Mouse (Mus musculus): Measurements from ENCODE around the gene Miox. TPM values are rescaled to one million over a fixed set of nuclear protein-coding genes. Genes with fewer than 3 reads are reported as not detected.

Miox gene
- total and polyA plus RNA-seq, 2 experiments from 2014 or later = not detected

- peaks cover 8% of the 10 kb centered on the region; the same call in 1 of the 2 replicates for H3K4me1 ChIP-seq (ENCODE audit: control insufficient read depth, insufficient read depth)
- WGBS = 75% methylated on average over 5 of the region's 5 CpGs
- H3K9ac ChIP-seq (replicated peaks; ENCODE audit: low read depth, low read length) = no peak overlapping the region
- no peak overlapping the region for H3K4me2 ChIP-seq (ENCODE audit: low read depth, low read length)
- H3K36me3 ChIP-seq (replicated peaks; ENCODE audit: control insufficient read depth, insufficient read depth, low read length) = peaks cover 40% of the 10 kb centered on the region
- H3K4me3 ChIP-seq (ENCODE audit: low read depth, low read length) = no peak overlapping the region
- TF ChIP-seq EP300 (IDR thresholded peaks at IDR 0.05; ENCODE audit: low read depth) (no peak), CTCF (IDR thresholded peaks at IDR 0.05; ENCODE audit: low read depth) (no peak)
- peak overlapping the region; percentile 41 for H3K27ac ChIP-seq (ENCODE audit: low read depth)
- DNase-seq (ENCODE audit: low spot score) (peak; percentile 14), ATAC-seq (ENCODE audit: insufficient read depth, low read depth) (no peak)
- no peaks in the 10 kb centered on the region for H3K9me3 ChIP-seq (replicated peaks; ENCODE audit: control insufficient read depth, low read length)
- H3K27me3 ChIP-seq (ENCODE audit: control insufficient read depth, insufficient read depth, low read length) = no peaks in the 10 kb centered on the region
These were observed 16.2 kb downstream of the Miox start for GRCm38 (mm10) chr15:89350447-89350846.

GRCm38 (mm10) chr15:89351302-89351701, 17.1 kb downstream of the Miox start:
- DNase-seq (ENCODE audit: low spot score) (no peak), ATAC-seq (ENCODE audit: insufficient read depth, low read depth) (no peak)
- Histone ChIP-seq H3K4me2 (ENCODE audit: low read depth, low read length) (no peak overlapping the region), H3K4me3 (ENCODE audit: low read depth, low read length) (no peak overlapping the region), H3K4me1 (ENCODE audit: control insufficient read depth, insufficient read depth) (peaks cover 10% of the 10 kb centered on the region; the same call in 1 of the 2 replicates), H3K9ac (replicated peaks; ENCODE audit: low read depth, low read length) (no peak overlapping the region), H3K9me3 (replicated peaks; ENCODE audit: control insufficient read depth, low read length) (no peaks in the 10 kb centered on the region), H3K36me3 (replicated peaks; ENCODE audit: control insufficient read depth, insufficient read depth, low read length) (peaks cover 40% of the 10 kb centered on the region), H3K27me3 (ENCODE audit: control insufficient read depth, insufficient read depth, low read length) (no peaks in the 10 kb centered on the region), H3K27ac (ENCODE audit: low read depth) (peak overlapping the region; percentile 41)
- WGBS = 69% methylated on average over 15 of the region's 15 CpGs
- TF ChIP-seq CTCF (IDR thresholded peaks at IDR 0.05; ENCODE audit: low read depth) (no peak), EP300 (IDR thresholded peaks at IDR 0.05; ENCODE audit: low read depth) (no peak)

GRCm38 (mm10) chr15:89352054-89352453, 17.9 kb downstream of the Miox start:
- no peaks in the 10 kb centered on the region for H3K9me3 ChIP-seq (replicated peaks; ENCODE audit: control insufficient read depth, low read length)
- WGBS = 91% methylated on average over 14 of the region's 14 CpGs
- no peak overlapping the region for H3K27ac ChIP-seq (ENCODE audit: low read depth)
- H3K4me1 ChIP-seq (ENCODE audit: control insufficient read depth, insufficient read depth) = peaks cover 18% of the 10 kb centered on the region; the same call in 1 of the 2 replicates
- no peak overlapping the region for H3K4me3 ChIP-seq (ENCODE audit: low read depth, low read length)
- TF ChIP-seq CTCF (IDR thresholded peaks at IDR 0.05; ENCODE audit: low read depth) (no peak), EP300 (IDR thresholded peaks at IDR 0.05; ENCODE audit: low read depth) (no peak)
- no peak overlapping the region for H3K4me2 ChIP-seq (ENCODE audit: low read depth, low read length)
- no peak for ATAC-seq (ENCODE audit: insufficient read depth, low read depth)
- no peak overlapping the region for H3K9ac ChIP-seq (replicated peaks; ENCODE audit: low read depth, low read length)
- no peak for DNase-seq (ENCODE audit: low spot score)
- H3K27me3 ChIP-seq (ENCODE audit: control insufficient read depth, insufficient read depth, low read length) = no peaks in the 10 kb centered on the region
- H3K36me3 ChIP-seq (replicated peaks; ENCODE audit: control insufficient read depth, insufficient read depth, low read length) = peaks cover 40% of the 10 kb centered on the region

DNA sequence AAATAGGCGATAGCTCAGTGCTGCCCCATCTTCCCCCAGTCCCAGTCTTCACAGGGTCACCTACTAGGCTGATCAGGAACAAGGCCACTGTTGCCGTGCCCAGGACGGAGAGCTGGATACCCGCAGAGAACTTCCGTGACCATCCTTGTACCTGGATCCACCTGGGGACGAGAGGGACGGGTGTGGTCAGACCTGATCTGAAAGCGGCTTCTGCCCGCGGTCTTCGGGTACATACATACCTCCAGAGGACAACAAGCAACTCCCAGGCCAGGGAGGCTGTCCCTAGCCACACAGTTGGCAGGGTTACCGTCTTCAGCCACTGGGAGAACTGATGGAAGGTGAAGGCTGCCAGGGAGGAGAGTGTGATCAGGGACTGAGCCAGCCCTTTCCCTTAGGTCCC, 18.6 kb downstream of the Miox start:
- DNase-seq (ENCODE audit: low spot score) = no peak
- Histone ChIP-seq H3K36me3 (replicated peaks; ENCODE audit: control insufficient read depth, insufficient read depth, low read length) (peaks cover 40% of the 10 kb centered on the region), H3K4me3 (ENCODE audit: low read depth, low read length) (no peak overlapping the region), H3K4me2 (ENCODE audit: low read depth, low read length) (no peak overlapping the region), H3K9me3 (replicated peaks; ENCODE audit: control insufficient read depth, low read length) (no peaks in the 10 kb centered on the region), H3K9ac (replicated peaks; ENCODE audit: low read depth, low read length) (no peak overlapping the region), H3K4me1 (ENCODE audit: control insufficient read depth, insufficient read depth) (peaks cover 22% of the 10 kb centered on the region; the same call in 1 of the 2 replicates), H3K27me3 (ENCODE audit: control insufficient read depth, insufficient read depth, low read length) (no peaks in the 10 kb centered on the region), H3K27ac (ENCODE audit: low read depth) (no peak overlapping the region)
- ATAC-seq (ENCODE audit: insufficient read depth, low read depth) = no peak
- 95% methylated on average over 12 of the region's 12 CpGs for WGBS
- TF ChIP-seq EP300 (IDR thresholded peaks at IDR 0.05; ENCODE audit: low read depth) (no peak), CTCF (IDR thresholded peaks at IDR 0.05; ENCODE audit: low read depth) (no peak)

DNA sequence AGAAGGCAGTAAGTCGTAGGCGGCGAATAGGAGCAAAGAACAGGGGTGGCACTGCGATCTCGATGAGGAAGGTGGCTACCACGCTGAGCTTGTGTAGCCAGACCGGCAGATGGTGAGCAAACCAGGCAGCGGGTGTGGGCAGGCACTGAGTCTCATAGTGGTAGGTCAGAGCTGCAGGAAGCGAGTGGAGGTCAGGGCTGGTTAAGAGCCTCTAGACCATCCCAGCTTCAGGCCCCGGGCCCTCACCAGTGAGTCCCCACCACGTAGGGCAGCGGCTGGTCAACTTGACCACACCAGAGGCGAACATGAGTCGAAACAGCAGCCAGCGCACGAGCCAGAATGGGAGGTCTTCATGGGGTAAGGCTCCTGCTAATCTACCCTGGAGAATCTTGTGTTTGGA, 19.6 kb downstream of the Miox start:
- Histone ChIP-seq H3K4me3 (ENCODE audit: low read depth, low read length) (no peak overlapping the region), H3K4me2 (ENCODE audit: low read depth, low read length) (no peak overlapping the region; the same call in 1 of the 2 replicates), H3K27me3 (ENCODE audit: control insufficient read depth, insufficient read depth, low read length) (no peaks in the 10 kb centered on the region), H3K9ac (replicated peaks; ENCODE audit: low read depth, low read length) (no peak overlapping the region), H3K4me1 (ENCODE audit: control insufficient read depth, insufficient read depth) (peaks cover 22% of the 10 kb centered on the region; the same call in 1 of the 2 replicates), H3K27ac (ENCODE audit: low read depth) (no peak overlapping the region), H3K36me3 (replicated peaks; ENCODE audit: control insufficient read depth, insufficient read depth, low read length) (peaks cover 40% of the 10 kb centered on the region), H3K9me3 (replicated peaks; ENCODE audit: control insufficient read depth, low read length) (no peaks in the 10 kb centered on the region)
- no peak for DNase-seq (ENCODE audit: low spot score)
- TF ChIP-seq CTCF (IDR thresholded peaks at IDR 0.05; ENCODE audit: low read depth) (no peak), EP300 (IDR thresholded peaks at IDR 0.05; ENCODE audit: low read depth) (no peak)
- no peak for ATAC-seq (ENCODE audit: insufficient read depth, low read depth)
- 92% methylated on average over 16 of the region's 16 CpGs for WGBS

GRCm38 (mm10) chr15:89354455-89354854, 20.3 kb downstream of the Miox start:
- ATAC-seq (ENCODE audit: insufficient read depth, low read depth) (no peak), DNase-seq (ENCODE audit: low spot score) (no peak)
- H3K27ac ChIP-seq (ENCODE audit: low read depth) = no peak overlapping the region
- H3K4me3 ChIP-seq (ENCODE audit: low read depth, low read length) = peak overlapping the region; percentile 77
- no peaks in the 10 kb centered on the region for H3K9me3 ChIP-seq (replicated peaks; ENCODE audit: control insufficient read depth, low read length)
- H3K4me2 ChIP-seq (ENCODE audit: low read depth, low read length) = peak overlapping the region; percentile 82
- TF ChIP-seq CTCF (IDR thresholded peaks at IDR 0.05; ENCODE audit: low read depth) (no peak), EP300 (IDR thresholded peaks at IDR 0.05; ENCODE audit: low read depth) (no peak)
- H3K9ac ChIP-seq (replicated peaks; ENCODE audit: low read depth, low read length) = peak overlapping the region; percentile 79
- peaks cover 40% of the 10 kb centered on the region for H3K36me3 ChIP-seq (replicated peaks; ENCODE audit: control insufficient read depth, insufficient read depth, low read length)
- H3K27me3 ChIP-seq (ENCODE audit: control insufficient read depth, insufficient read depth, low read length) = no peaks in the 10 kb centered on the region
- H3K4me1 ChIP-seq (ENCODE audit: control insufficient read depth, insufficient read depth) = peaks cover 22% of the 10 kb centered on the region; the same call in 1 of the 2 replicates
- 69% methylated on average over 7 of the region's 7 CpGs for WGBS

All from heart, postnatal 0 days (tissue).